Mouse (Mus musculus): Measurements from ENCODE around the gene Ebf1. TPM values are rescaled to one million over a fixed set of nuclear protein-coding genes. Genes with fewer than 3 reads are reported as not detected.

Ebf1 gene
- polyA plus RNA-seq, 1 experiment, result 43.7 TPM

- DNase-seq (ENCODE audit: low read depth), result no peak
Measured at GRCm38 (mm10) chr11:44661875-44662274, 44.8 kb downstream of the Ebf1 start.

GRCm38 (mm10) chr11:44663609-44664141 is 46.6 kb downstream of the Ebf1 start:
- DNase-seq (ENCODE audit: low read depth), result no peak

GRCm38 (mm10) chr11:44665156-44665682 is 48.1 kb downstream of the Ebf1 start:
- no peak for DNase-seq (ENCODE audit: low read depth)

GRCm38 (mm10) chr11:44665741-44666531 is 48.8 kb downstream of the Ebf1 start:
- DNase-seq (ENCODE audit: low read depth), result no peak

- no peak for DNase-seq (ENCODE audit: low read depth)
Measured at GRCm38 (mm10) chr11:44666741-44667140, 49.6 kb downstream of the Ebf1 start.

GRCm38 (mm10) chr11:44681306-44681705 is 64.2 kb downstream of the Ebf1 start:
- DNase-seq (ENCODE audit: low read depth), result no peak

- DNase-seq (ENCODE audit: low read depth), result no peak
Measured at GRCm38 (mm10) chr11:44681995-44682394, 64.9 kb downstream of the Ebf1 start.

- DNase-seq (ENCODE audit: low read depth), result no peak
Measured at GRCm38 (mm10) chr11:44682703-44683539, 65.8 kb downstream of the Ebf1 start.

- DNase-seq (ENCODE audit: low read depth), result no peak
Measured at GRCm38 (mm10) chr11:44684486-44685076, 67.5 kb downstream of the Ebf1 start.

- DNase-seq (ENCODE audit: low read depth), result no peak
Measured at GRCm38 (mm10) chr11:44685129-44685528, 68.0 kb downstream of the Ebf1 start.

GRCm38 (mm10) chr11:44685911-44686361 is 68.8 kb downstream of the Ebf1 start:
- no peak for DNase-seq (ENCODE audit: low read depth)

GRCm38 (mm10) chr11:44686378-44686777 is 69.3 kb downstream of the Ebf1 start:
- DNase-seq (ENCODE audit: low read depth), result no peak

GRCm38 (mm10) chr11:44688542-44688941 is 71.4 kb downstream of the Ebf1 start:
- DNase-seq (ENCODE audit: low read depth), result no peak

GRCm38 (mm10) chr11:44689571-44690264 is 72.6 kb downstream of the Ebf1 start:
- no peak for DNase-seq (ENCODE audit: low read depth)

- DNase-seq (ENCODE audit: low read depth), result no peak
Measured at GRCm38 (mm10) chr11:44690265-44690572, 73.1 kb downstream of the Ebf1 start.

GRCm38 (mm10) chr11:44695416-44695815 is 78.3 kb downstream of the Ebf1 start:
- DNase-seq (ENCODE audit: low read depth), result no peak

- no peak for DNase-seq (ENCODE audit: low read depth)
Measured at GRCm38 (mm10) chr11:44696539-44697201, 79.6 kb downstream of the Ebf1 start.

- DNase-seq (ENCODE audit: low read depth), result no peak
Measured at GRCm38 (mm10) chr11:44700181-44700580, 83.1 kb downstream of the Ebf1 start.

GRCm38 (mm10) chr11:44701221-44701810 is 84.2 kb downstream of the Ebf1 start:
- DNase-seq (ENCODE audit: low read depth), result no peak

- no peak for DNase-seq (ENCODE audit: low read depth)
Measured at GRCm38 (mm10) chr11:44701864-44702263, 84.7 kb downstream of the Ebf1 start.

Data from gonadal fat pad, adult 2 months (tissue).